Mouse (Mus musculus) CH12.LX (cell line): ENCODE data around the gene Rgmb.

Source experiments
- CHD2 ChIP-seq: IDR thresholded peaks from 2 replicates; pipeline ENCODE4 v1.6.1; 2011; ENCODE audit warnings: low read length, improper control_type of control experiment
- CTCF ChIP-seq, 2 experiments: IDR thresholded peaks in 1 of 2; conservative IDR thresholded peaks in 1 of 2; 2 replicates each; pipeline ENCODE4 v1.5.1; 2011 to 2012; ENCODE audit warnings: low read depth in 2 of 2, low read length in 2 of 2, improper control_type of control experiment in 1 of 2, inconsistent platforms in 1 of 2, mild to moderate bottlenecking in 1 of 2, moderate library complexity in 1 of 2
- EP300 ChIP-seq: IDR thresholded peaks from 2 replicates; pipeline ENCODE4 v1.6.1; 2011; ENCODE audit warnings: low read length, improper control_type of control experiment
- ETS1 ChIP-seq: conservative IDR thresholded peaks from 2 replicates; pipeline ENCODE4 v1.6.1; 2012; ENCODE audit warnings: low read depth, mild to moderate bottlenecking, inconsistent platforms, low read length, improper control_type of control experiment, moderate library complexity
- MAX ChIP-seq: IDR thresholded peaks from 2 replicates; pipeline ENCODE4 v1.6.1; 2011; ENCODE audit warnings: low read length, improper control_type of control experiment
- MAZ ChIP-seq: IDR thresholded peaks from 2 replicates; pipeline ENCODE4 v1.6.1; 2012; ENCODE audit warnings: low read depth, mild to moderate bottlenecking, inconsistent platforms, low read length, improper control_type of control experiment, moderate library complexity
- MEF2A ChIP-seq: IDR thresholded peaks from 2 replicates; pipeline ENCODE4 v1.6.1; 2014; ENCODE audit warnings: low read depth, mild to moderate bottlenecking, inconsistent platforms, low read length, improper control_type of control experiment, borderline replicate concordance
- POLR2A ChIP-seq: IDR thresholded peaks from 2 replicates; pipeline ENCODE4 v1.6.1; 2011; ENCODE audit warnings: low read depth, mild to moderate bottlenecking, improper control_type of control experiment, low read length
- RCOR1 ChIP-seq: conservative IDR thresholded peaks from 2 replicates; pipeline ENCODE4 v1.6.1; 2012; ENCODE audit warnings: low read depth, mild to moderate bottlenecking, inconsistent platforms, low read length, improper control_type of control experiment
- USF2 ChIP-seq: conservative IDR thresholded peaks from 2 replicates; pipeline ENCODE4 v1.6.1; 2011; ENCODE audit warnings: low read depth, low read length, improper control_type of control experiment
- ZC3H11A ChIP-seq: IDR thresholded peaks from 2 replicates; pipeline ENCODE4 v1.6.1; 2012; ENCODE audit warnings: low read depth, mild to moderate bottlenecking, inconsistent platforms, low read length, improper control_type of control experiment
- ZMIZ1 ChIP-seq: IDR thresholded peaks from 2 replicates; pipeline ENCODE4 v1.6.1; 2012; ENCODE audit warnings: low read depth, mild to moderate bottlenecking, inconsistent platforms, low read length, improper control_type of control experiment

DNA sequence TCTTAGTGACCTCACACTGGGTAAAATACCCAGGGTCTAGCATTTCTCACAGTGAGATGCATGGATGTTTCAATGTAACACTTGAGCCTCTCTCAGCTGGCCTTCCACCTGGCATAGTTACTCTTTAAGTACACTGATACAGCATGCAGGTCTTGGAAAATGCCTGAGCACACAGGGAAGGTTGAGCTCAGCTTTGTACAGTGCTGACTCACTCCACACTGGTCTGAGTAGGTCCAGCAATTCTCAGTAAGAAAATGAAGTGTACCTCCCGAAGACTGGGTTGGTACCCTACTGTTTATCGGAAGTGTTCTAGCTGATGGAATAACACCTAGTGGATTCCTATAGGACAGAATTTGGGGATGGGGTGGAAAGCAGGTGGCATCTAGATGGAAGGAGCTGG lies 13.2 kb downstream of the Rgmb start:
- no peak for TF ChIP-seq CTCF (conservative IDR thresholded peaks at IDR 0.05 in 1 of 2, IDR thresholded peaks at IDR 0.05 in 1 of 2; ENCODE audit: low read depth in 2 of 2, low read length in 2 of 2)
- TF ChIP-seq MEF2A: no peak
- TF ChIP-seq RCOR1: no peak
- TF ChIP-seq USF2: no peak
- no peak for TF ChIP-seq EP300
- TF ChIP-seq CHD2: no peak
- no peak for TF ChIP-seq ZMIZ1
- TF ChIP-seq POLR2A: no peak
- TF ChIP-seq ZC3H11A: no peak
- no peak for TF ChIP-seq MAZ
- no peak for TF ChIP-seq MAX
- TF ChIP-seq ETS1: no peak
